Mouse (Mus musculus): ENCODE results near the gene Lasp1. TPM values are rescaled to one million over a fixed set of nuclear protein-coding genes. Genes with fewer than 3 reads are reported as not detected.

Gene Lasp1
- 10 to 100 TPM; 88.1 to 91.4 TPM for total RNA-seq (2021)
- long read RNA-seq, experiment 1, transcript Lasp1-205 (3 exons, 758 nt): minor isoform, 7 of 82 reads
- long read RNA-seq, experiment 1, transcript Lasp1-201 (7 exons, 3,540 nt): major isoform, 50 of 82 reads
- long read RNA-seq, experiment 1, partial matches to known transcripts: 15 of 82 reads
- long read RNA-seq, experiment 1, other reads (novel, unspliced or antisense): 10 of 82 reads
- long read RNA-seq, experiment 2, transcript Lasp1-201 (7 exons, 3,540 nt): major isoform, 81 of 114 reads
- long read RNA-seq, experiment 2, transcript Lasp1-205 (3 exons, 758 nt): minor isoform, 7 of 114 reads
- long read RNA-seq, experiment 2, partial matches to known transcripts: 6 of 114 reads
- long read RNA-seq, experiment 2, other reads (novel, unspliced or antisense): 20 of 114 reads

GRCm38 (mm10) chr11:97798782-97799145 lies at the start of gene Lasp1:
Gene Lasp1, plus strand, starts transcription at chr11:97799000.
- Histone ChIP-seq H3K4me3 (peak within 1 kb of the TSS; percentile 74), H3K27ac (peak within 1 kb of the TSS; percentile 99)
- peak; percentile 89 to 94 for DNase-seq (ENCODE audit: low spot score in 2 of 2)
- no peak for TF ChIP-seq CTCF (conservative IDR thresholded peaks at IDR 0.05)

- no peak for TF ChIP-seq CTCF (conservative IDR thresholded peaks at IDR 0.05)
- no peak overlapping the region for H3K27ac ChIP-seq
Measured at GRCm38 (mm10) chr11:97753277-97753676, 45.5 kb upstream of the Lasp1 start.

GRCm38 (mm10) chr11:97758125-97758524 lies 40.7 kb upstream of the Lasp1 start:
- H3K4me3 ChIP-seq: no peak overlapping the region
- no peak overlapping the region for H3K27ac ChIP-seq
- TF ChIP-seq CTCF (conservative IDR thresholded peaks at IDR 0.05): no peak
- DNase-seq (ENCODE audit: low spot score in 2 of 2): no peak

More at GRCm38 (mm10) chr11:97753277-97753676, 45.5 kb upstream of the Lasp1 start:
- DNase-seq (ENCODE audit: low spot score in 2 of 2): no peak
- H3K4me3 ChIP-seq: no peak overlapping the region

- no peak for DNase-seq (ENCODE audit: low spot score in 2 of 2)
- no peak overlapping the region for H3K27ac ChIP-seq
- no peak for TF ChIP-seq CTCF (conservative IDR thresholded peaks at IDR 0.05)
- no peak overlapping the region for H3K4me3 ChIP-seq
Measured at GRCm38 (mm10) chr11:97758942-97759341, 39.9 kb upstream of the Lasp1 start.

GRCm38 (mm10) chr11:97761638-97762037 lies 37.2 kb upstream of the Lasp1 start:
- TF ChIP-seq CTCF (conservative IDR thresholded peaks at IDR 0.05): peak; percentile 55
- Histone ChIP-seq H3K27ac (no peak overlapping the region), H3K4me3 (no peak overlapping the region)
- no peak for DNase-seq (ENCODE audit: low spot score in 2 of 2)

- peak; percentile 96 to 97 for DNase-seq (ENCODE audit: low spot score in 2 of 2)
- no peak for TF ChIP-seq CTCF (conservative IDR thresholded peaks at IDR 0.05)
- H3K27ac ChIP-seq: peak within 1 kb of the TSS; percentile 96
- peak within 1 kb of the TSS; percentile 88 for H3K4me3 ChIP-seq
Measured at GRCm38 (mm10) chr11:97766154-97766881, 32.5 kb upstream of the Lasp1 start, which contains the start of gene Cwc25. Gene Cwc25, minus strand, starts transcription at chr11:97766556.

- DNase-seq (ENCODE audit: low spot score in 2 of 2): no peak
- no peak for TF ChIP-seq CTCF (conservative IDR thresholded peaks at IDR 0.05)
- Histone ChIP-seq H3K4me3 (no peak overlapping the region), H3K27ac (no peak overlapping the region)
Measured at GRCm38 (mm10) chr11:97769704-97770103, 29.1 kb upstream of the Lasp1 start.

GRCm38 (mm10) chr11:97771410-97771809 lies 27.4 kb upstream of the Lasp1 start:
- Histone ChIP-seq H3K4me3 (no peak overlapping the region), H3K27ac (no peak overlapping the region)
- no peak for DNase-seq (ENCODE audit: low spot score in 2 of 2)
- no peak for TF ChIP-seq CTCF (conservative IDR thresholded peaks at IDR 0.05)

- DNase-seq (ENCODE audit: low spot score in 2 of 2): no peak
- no peak overlapping the region for H3K4me3 ChIP-seq
- no peak overlapping the region for H3K27ac ChIP-seq
- TF ChIP-seq CTCF (conservative IDR thresholded peaks at IDR 0.05): no peak
Measured at GRCm38 (mm10) chr11:97775186-97775585, 23.6 kb upstream of the Lasp1 start.

GRCm38 (mm10) chr11:97775808-97776496 lies 22.8 kb upstream of the Lasp1 start, which contains the start of gene 1700001P01Rik:
Gene 1700001P01Rik, minus strand, starts transcription at chr11:97775918.
- Histone ChIP-seq H3K27ac (no peak within 1 kb of the TSS), H3K4me3 (no peak within 1 kb of the TSS)
- no peak for DNase-seq (ENCODE audit: low spot score in 2 of 2)
- TF ChIP-seq CTCF (conservative IDR thresholded peaks at IDR 0.05): no peak

- Histone ChIP-seq H3K4me3 (no peak overlapping the region), H3K27ac (no peak overlapping the region)
- no peak for DNase-seq (ENCODE audit: low spot score in 2 of 2)
- no peak for TF ChIP-seq CTCF (conservative IDR thresholded peaks at IDR 0.05)
Measured at GRCm38 (mm10) chr11:97776497-97777128, 22.2 kb upstream of the Lasp1 start.

GRCm38 (mm10) chr11:97777129-97777529 lies 21.7 kb upstream of the Lasp1 start:
- TF ChIP-seq CTCF (conservative IDR thresholded peaks at IDR 0.05): peak; percentile 71
- Histone ChIP-seq H3K27ac (no peak overlapping the region), H3K4me3 (no peak overlapping the region)
- no peak for DNase-seq (ENCODE audit: low spot score in 2 of 2)
